Mouse (Mus musculus) right cerebral cortex, adult 2 months (tissue): Measurements from ENCODE around the gene 4933434E20Rik.

Experiments used
- DNase-seq, 2 experiments: peaks; one replicate each; pipeline ENCODE4 v3.0.0; 2021 to 2022; ENCODE audit warnings: low spot score in 2 of 2

The 4933434E20Rik gene

GRCm38 (mm10) chr3:90080498-90080863 is 29.0 kb downstream of the 4933434E20Rik start:
- no peak for DNase-seq

GRCm38 (mm10) chr3:90081365-90082240 is 30.2 kb downstream of the 4933434E20Rik start:
- DNase-seq: no peak

- DNase-seq: peak; percentile 38 to 44
Measured at GRCm38 (mm10) chr3:90083034-90083433, 31.6 kb downstream of the 4933434E20Rik start.

- peak; percentile 68 to 72 for DNase-seq
Measured at GRCm38 (mm10) chr3:90083698-90084324, 32.4 kb downstream of the 4933434E20Rik start.

GRCm38 (mm10) chr3:90084790-90085189 is 33.4 kb downstream of the 4933434E20Rik start:
- DNase-seq: no peak

- no peak for DNase-seq
Measured at GRCm38 (mm10) chr3:90085281-90085680, 33.8 kb downstream of the 4933434E20Rik start.

- no peak for DNase-seq
Measured at GRCm38 (mm10) chr3:90086068-90086467, 34.6 kb downstream of the 4933434E20Rik start.

GRCm38 (mm10) chr3:90088617-90089016 is 37.2 kb downstream of the 4933434E20Rik start:
- no peak for DNase-seq

- DNase-seq: no peak
Measured at GRCm38 (mm10) chr3:90090892-90091291, 39.5 kb downstream of the 4933434E20Rik start.

- no peak for DNase-seq
Measured at GRCm38 (mm10) chr3:90094453-90094852, 43.0 kb downstream of the 4933434E20Rik start.

- DNase-seq: peak in 1 of 2 experiments; percentile 40
Measured at GRCm38 (mm10) chr3:90097928-90098327, 46.5 kb downstream of the 4933434E20Rik start.

GRCm38 (mm10) chr3:90101010-90101409 is 49.6 kb downstream of the 4933434E20Rik start:
- DNase-seq: no peak

- no peak for DNase-seq
Measured at GRCm38 (mm10) chr3:90101673-90102072, 50.2 kb downstream of the 4933434E20Rik start.

GRCm38 (mm10) chr3:90102239-90102638 is 50.8 kb downstream of the 4933434E20Rik start:
- no peak for DNase-seq

- no peak for DNase-seq
Measured at GRCm38 (mm10) chr3:90103176-90103575, 51.7 kb downstream of the 4933434E20Rik start.

GRCm38 (mm10) chr3:90103938-90104337 is 52.5 kb downstream of the 4933434E20Rik start, which contains the start of gene Nup210l:
Nup210l (plus strand) TSS chr3:90104132.
- DNase-seq: no peak

GRCm38 (mm10) chr3:90111706-90112105 is 60.3 kb downstream of the 4933434E20Rik start:
- no peak for DNase-seq

GRCm38 (mm10) chr3:90114342-90114741 is 62.9 kb downstream of the 4933434E20Rik start:
- DNase-seq: no peak

GRCm38 (mm10) chr3:90115526-90115925 is 64.1 kb downstream of the 4933434E20Rik start:
- DNase-seq: no peak
